Mouse (Mus musculus) forebrain, embryonic 10.5 days (tissue): ENCODE measurements around the gene Naa16. TPM values are rescaled to one million over a fixed set of nuclear protein-coding genes. Genes with fewer than 3 reads are reported as not detected.
A peak's percentile ranks its signal among the peaks of the same experiment; 100 is the strongest.
"Not testable (repeated sequence)": the region's sequence is repeated elsewhere in the genome, so short reads cannot be mapped to it uniquely, and the experiment has no call there.

ENCODE experiments used
- DNase-seq: peaks from one replicate; pipeline ENCODE4 v3.0.0-alpha.2; 2017; ENCODE audit warnings: low spot score; ENCODE audit errors: extremely low spot score
- H3K27ac ChIP-seq: fragments of 300-500 bp; sonication (generic); 2 replicates; pipeline ENCODE4 v1.5.1; 2016; ENCODE audit warnings: mild to moderate bottlenecking
- H3K27me3 ChIP-seq: fragments of 300-500 bp; sonication (generic); 2 replicates; pipeline ENCODE4 v1.6.1; 2016; ENCODE audit warnings: mild to moderate bottlenecking; ENCODE audit not compliant: poor library complexity, severe bottlenecking
- H3K36me3 ChIP-seq: fragments of 300-500 bp; sonication (generic); replicated peaks from 2 replicates; pipeline ENCODE4 v1.6.1; 2016; ENCODE audit warnings: mild to moderate bottlenecking, moderate library complexity
- H3K4me1 ChIP-seq: fragments of 300-500 bp; sonication (generic); 2 replicates; pipeline ENCODE4 v1.6.1; 2016
- H3K4me3 ChIP-seq: fragments of 300-500 bp; sonication (generic); 2 replicates; pipeline ENCODE4 v1.5.1; 2016; ENCODE audit warnings: mild to moderate bottlenecking, moderate library complexity
- H3K9me3 ChIP-seq: fragments of 300-500 bp; sonication (generic); 2 replicates; pipeline ENCODE4 v1.6.1; 2016; ENCODE audit warnings: mild to moderate bottlenecking, moderate library complexity
- WGBS: fragments of 180-500 bp; shearing (Covaris S2); methylation state at CpG from one replicate; pipeline ENCODE4 v1.1.7; 2016; 5-methylcytosine and 5-hydroxymethylcytosine counted together
- polyA plus RNA-seq: library from polyadenylated mRNA; unstranded; fragments of >200 nt; fragmentation: Nextera tagmentation; extraction: Ambion mirVana; gene quantifications from 2 replicates; pipeline ENCODE4 v1.2.1, GENCODE M21; 2016

Naa16 gene
- polyA plus RNA-seq = 50.7 and 51.8 TPM in 2 replicates

DNA sequence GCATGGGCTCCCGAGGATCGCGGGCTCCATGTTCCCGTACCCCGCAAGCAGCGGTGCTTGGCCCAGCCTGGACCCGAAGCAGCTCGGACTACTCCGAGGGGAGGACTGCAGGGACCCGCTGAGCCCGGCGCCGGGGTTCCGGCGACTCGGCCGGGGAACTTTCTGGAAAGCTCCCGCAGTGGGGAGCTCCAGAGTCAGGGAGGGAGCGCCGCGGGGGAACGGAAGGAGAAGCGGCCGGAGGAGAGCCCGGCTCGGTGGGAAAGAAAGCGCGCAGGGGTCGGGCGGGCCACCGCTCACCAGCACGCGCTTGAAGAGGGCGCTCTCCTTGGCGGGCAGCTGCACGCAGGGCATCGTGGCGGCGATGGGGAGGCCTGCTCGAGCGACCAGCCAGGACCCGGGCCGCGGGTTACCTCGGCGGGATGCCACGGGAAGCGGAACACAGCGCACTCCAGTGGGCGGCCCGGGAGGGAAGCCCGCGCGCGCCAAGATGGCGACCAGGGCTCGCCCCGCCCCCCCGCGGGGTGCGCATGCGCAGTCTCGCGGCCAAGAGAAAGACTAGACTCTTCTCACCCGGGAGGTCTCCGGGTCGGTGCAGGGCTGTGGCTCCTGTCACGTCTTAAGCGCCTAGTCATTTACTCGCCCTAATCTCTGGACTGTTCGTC lies at the start of gene Naa16:
Gene Naa16 (minus strand): TSS at position 514 of the 662 bp plus-strand sequence.
- peak within 1 kb of the TSS; percentile 89 for H3K4me3 ChIP-seq
- under 1% methylated on average over 71 of the region's 71 CpGs for WGBS
- DNase-seq = peak; percentile 95
- peaks cover 27% of the 10 kb centered on the region for H3K4me1 ChIP-seq
- H3K9me3 ChIP-seq = no peaks in the 10 kb centered on the region
- H3K27ac ChIP-seq = peak within 1 kb of the TSS; percentile 99
- no peaks in the 10 kb centered on the region for H3K27me3 ChIP-seq
- peaks cover 29% of the 10 kb centered on the region for H3K36me3 ChIP-seq

DNA sequence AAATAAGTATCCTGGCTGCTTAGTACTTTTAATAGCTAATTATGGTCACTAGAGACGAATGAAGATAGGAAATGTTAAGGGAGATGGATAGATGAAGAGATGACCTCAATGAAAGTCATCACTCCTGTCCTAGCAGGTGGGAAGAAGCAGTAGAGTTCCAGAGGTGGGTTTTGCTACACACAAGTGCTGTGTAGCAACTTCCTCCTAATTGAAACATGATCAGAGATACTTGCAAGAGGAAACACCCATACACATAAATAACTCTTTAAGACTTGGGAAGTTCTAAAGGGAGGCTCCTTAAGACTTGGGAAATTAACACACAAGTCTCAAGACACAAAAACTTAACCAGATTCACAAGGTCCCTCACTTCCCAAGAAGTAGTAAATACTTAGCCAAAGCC lies 43.5 kb upstream of the Naa16 start:
- H3K27ac ChIP-seq = no peak overlapping the region
- peaks cover 5% of the 10 kb centered on the region for H3K36me3 ChIP-seq
- H3K4me3 ChIP-seq = no peak overlapping the region
- H3K9me3 ChIP-seq = 0 out of 2 replicates have a peak, but pooled peaks cover 4% of the 10 kb centered on the region
- DNase-seq = no peak
- H3K27me3 ChIP-seq = no peaks in the 10 kb centered on the region
- H3K4me1 ChIP-seq = no peaks in the 10 kb centered on the region
- 83% methylated on average over 1 of the region's 1 CpGs for WGBS

DNA sequence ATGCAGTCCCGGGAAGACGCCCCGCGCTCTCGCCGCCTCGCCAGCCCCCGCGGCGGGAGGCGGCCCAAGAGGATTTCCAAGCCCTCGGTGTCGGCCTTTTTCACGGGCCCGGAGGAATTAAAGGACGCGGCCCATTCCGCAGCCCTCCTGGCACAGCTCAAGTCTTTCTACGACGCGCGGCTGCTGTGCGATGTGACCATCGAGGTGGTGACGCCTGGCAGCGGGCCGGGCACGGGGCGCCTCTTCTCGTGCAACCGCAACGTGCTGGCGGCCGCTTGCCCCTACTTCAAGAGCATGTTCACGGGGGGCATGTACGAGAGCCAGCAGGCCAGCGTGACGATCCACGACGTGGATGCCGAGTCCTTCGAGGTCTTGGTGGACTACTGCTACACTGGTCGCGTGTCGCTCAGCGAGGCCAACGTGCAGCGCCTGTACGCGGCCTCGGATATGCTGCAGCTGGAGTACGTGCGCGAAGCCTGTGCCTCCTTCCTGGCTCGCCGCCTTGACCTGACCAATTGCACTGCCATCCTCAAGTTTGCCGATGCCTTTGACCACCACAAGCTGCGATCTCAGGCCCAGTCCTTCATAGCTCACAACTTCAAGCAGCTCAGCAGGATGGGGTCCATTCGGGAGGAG lies 36.3 kb upstream of the Naa16 start:
- Histone ChIP-seq H3K4me3 (peak overlapping the region; percentile 60), H3K9me3 (peaks cover 17% of the 10 kb centered on the region), H3K36me3 (peaks cover 21% of the 10 kb centered on the region), H3K27ac (peak overlapping the region; percentile 89)
- 66% methylated on average over 7 of the region's 59 CpGs for WGBS
- DNase-seq, H3K4me1 ChIP-seq, H3K27me3 ChIP-seq: not testable (repeated sequence)

DNA sequence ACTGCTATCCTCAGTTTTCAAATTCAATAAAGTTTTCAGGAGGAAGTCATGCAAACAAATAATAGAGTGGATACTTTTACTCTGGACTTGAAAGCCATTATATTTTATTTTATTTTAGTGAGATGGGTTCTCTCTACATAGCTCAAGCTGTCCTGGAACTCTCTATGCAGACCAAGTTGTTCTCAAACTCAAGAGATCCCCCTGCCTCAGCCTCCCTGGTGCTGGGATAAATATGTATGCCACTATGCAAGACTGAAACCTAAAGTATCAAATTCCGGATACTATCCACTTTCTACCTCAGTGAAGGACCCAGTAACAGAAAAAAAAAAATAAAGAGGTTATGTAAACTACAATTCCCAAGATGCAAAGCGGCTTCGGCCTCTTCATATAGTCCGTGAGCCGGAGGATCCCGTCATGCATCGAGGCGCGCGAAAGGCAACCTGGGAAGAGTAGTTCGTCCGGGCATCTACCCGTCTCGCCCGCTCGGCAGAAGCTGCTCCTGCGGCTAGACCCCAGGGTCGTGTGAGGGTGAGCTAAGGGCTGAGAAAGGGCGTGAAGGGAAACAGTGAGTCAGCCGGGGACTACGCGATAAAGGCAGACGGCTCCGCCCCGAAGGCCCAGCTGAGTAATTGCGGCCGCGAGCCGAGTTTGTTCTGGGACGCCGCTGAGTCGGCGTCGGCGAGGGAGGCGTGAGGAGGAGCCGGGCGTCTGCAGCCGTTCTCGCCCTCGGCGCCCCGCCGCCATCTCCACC lies 35.6 kb upstream of the Naa16 start, which contains the start of gene Kbtbd7:
Gene Kbtbd7 (plus strand): TSS at position 533 of the 751 bp plus-strand sequence.
- peaks cover 17% of the 10 kb centered on the region for H3K9me3 ChIP-seq
- WGBS = under 1% methylated on average over 44 of the region's 44 CpGs
- 0 out of 2 replicates have a peak, but pooled peaks cover 5% of the 10 kb centered on the region for H3K4me1 ChIP-seq
- peaks cover 17% of the 10 kb centered on the region for H3K36me3 ChIP-seq
- no peaks in the 10 kb centered on the region for H3K27me3 ChIP-seq
- H3K4me3 ChIP-seq = peak within 1 kb of the TSS; percentile 60
- peak; percentile 93 for DNase-seq
- peak within 1 kb of the TSS; percentile 89 for H3K27ac ChIP-seq

DNA sequence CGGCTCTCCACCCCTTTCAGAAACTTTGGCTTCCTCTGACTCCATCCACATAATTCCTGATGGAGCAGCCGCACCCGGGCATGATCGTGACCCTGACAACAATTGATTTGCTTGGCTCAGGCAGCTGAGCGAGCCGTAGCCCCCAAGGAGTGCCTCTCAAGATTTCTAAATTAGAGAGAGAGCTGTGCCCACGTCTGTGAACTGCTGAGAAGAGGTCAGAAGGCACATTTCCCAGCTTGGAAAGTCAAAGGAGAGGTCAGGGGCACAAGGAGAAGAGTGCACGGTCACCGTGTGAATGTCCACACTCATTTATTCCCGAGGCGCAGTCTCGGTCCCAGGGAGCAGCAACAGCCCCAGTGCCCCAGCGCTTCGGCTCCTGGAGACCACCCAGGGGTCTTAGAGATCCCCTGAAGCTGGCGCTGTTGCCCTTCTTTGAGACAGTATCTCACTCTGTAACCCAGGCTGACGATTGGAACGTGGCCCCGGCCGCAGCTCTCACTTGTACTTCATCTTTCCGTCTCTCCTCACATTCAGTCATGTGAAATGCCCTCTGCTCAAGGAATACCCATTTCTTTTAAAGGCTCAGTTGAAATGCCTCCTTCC lies 29.6 kb upstream of the Naa16 start:
- Histone ChIP-seq H3K9me3 (no peaks in the 10 kb centered on the region), H3K4me3 (no peak overlapping the region), H3K27ac (no peak overlapping the region), H3K27me3 (no peaks in the 10 kb centered on the region), H3K4me1 (peaks cover 9% of the 10 kb centered on the region; the same call in 1 of the 2 replicates), H3K36me3 (0 out of 2 replicates have a peak, but pooled peaks cover 8% of the 10 kb centered on the region)
- WGBS = 62% methylated on average over 20 of the region's 20 CpGs
- no peak for DNase-seq

DNA sequence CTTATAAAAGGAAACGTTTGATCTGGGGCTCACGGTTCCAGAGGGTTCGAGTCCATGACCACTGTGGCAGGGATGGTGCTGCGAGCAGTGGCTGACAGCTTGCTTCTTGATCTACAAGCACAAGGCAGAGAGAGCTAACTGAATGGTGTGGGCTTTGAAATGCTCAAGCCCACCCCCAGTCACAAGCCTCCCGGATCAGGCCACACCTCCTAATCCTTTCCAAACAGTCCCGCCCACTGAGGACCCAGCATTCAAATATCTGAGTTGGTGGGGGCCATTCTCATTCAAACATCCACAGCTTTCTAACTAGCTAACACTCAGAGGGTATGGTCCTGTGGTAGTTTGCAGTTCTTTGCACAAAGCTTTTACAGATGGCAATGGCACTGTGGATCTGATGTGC lies 22.5 kb upstream of the Naa16 start:
- no peak overlapping the region for H3K27ac ChIP-seq
- H3K4me3 ChIP-seq = no peak overlapping the region
- no peaks in the 10 kb centered on the region for H3K4me1 ChIP-seq
- 83% methylated on average over 6 of the region's 6 CpGs for WGBS
- H3K36me3 ChIP-seq = peaks cover 18% of the 10 kb centered on the region
- no peaks in the 10 kb centered on the region for H3K27me3 ChIP-seq
- DNase-seq = no peak
- H3K9me3 ChIP-seq = no peaks in the 10 kb centered on the region

DNA sequence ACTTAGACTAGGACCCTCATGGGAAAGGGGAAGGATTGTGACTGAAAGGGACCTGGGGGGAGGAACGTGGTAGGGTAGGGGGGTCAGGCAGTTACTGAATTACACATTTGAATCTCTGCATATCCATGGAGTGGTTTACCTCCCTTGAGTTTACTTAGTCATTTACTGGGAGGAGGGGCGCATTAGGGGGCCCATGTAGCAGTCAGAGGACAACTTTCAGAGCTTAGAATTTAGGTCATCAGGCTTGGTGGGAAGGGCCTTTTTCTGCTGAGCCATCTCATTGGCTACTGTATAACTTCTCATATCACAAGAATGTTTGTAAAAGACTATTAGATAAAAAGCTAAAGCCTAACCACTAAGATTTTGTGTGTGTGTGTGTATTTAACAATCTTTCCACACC lies 20.1 kb upstream of the Naa16 start:
- H3K36me3 ChIP-seq = peaks cover 21% of the 10 kb centered on the region
- DNase-seq = no peak
- no peak overlapping the region for H3K4me3 ChIP-seq
- WGBS = 81% methylated on average over 2 of the region's 2 CpGs
- H3K27me3 ChIP-seq = no peaks in the 10 kb centered on the region
- H3K27ac ChIP-seq = no peak overlapping the region
- no peaks in the 10 kb centered on the region for H3K9me3 ChIP-seq
- no peaks in the 10 kb centered on the region for H3K4me1 ChIP-seq

DNA sequence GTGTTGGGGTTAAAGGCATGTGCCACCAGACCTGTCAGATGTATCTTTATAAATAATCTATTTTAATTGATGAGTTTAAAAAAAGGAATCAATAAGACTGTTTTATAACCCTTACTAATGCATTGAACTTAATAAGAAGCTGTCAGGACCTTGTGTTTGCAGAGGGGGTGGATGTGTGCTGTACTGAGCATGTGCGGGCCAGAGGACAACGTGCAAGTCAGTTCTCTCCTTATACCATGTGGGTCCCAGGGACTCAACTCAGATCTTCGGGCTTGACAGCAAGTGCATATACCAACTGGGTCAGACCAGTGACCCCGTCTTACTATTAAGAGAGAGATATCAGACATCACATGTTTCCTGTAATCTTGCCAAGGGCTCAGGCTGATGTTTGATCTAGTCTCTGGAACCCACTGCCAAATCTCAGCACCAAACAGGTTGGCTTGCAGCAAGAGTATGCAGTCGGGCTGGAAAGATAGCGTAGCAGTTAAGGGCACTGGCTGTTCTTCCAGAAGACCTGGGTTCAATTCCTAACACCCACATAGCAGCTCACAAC lies 18.8 kb upstream of the Naa16 start:
- Histone ChIP-seq H3K27me3 (no peaks in the 10 kb centered on the region), H3K4me3 (no peak overlapping the region), H3K4me1 (no peaks in the 10 kb centered on the region), H3K27ac (no peak overlapping the region), H3K36me3 (peaks cover 21% of the 10 kb centered on the region), H3K9me3 (no peaks in the 10 kb centered on the region)
- DNase-seq = no peak
- 93% methylated on average over 6 of the region's 6 CpGs for WGBS

DNA sequence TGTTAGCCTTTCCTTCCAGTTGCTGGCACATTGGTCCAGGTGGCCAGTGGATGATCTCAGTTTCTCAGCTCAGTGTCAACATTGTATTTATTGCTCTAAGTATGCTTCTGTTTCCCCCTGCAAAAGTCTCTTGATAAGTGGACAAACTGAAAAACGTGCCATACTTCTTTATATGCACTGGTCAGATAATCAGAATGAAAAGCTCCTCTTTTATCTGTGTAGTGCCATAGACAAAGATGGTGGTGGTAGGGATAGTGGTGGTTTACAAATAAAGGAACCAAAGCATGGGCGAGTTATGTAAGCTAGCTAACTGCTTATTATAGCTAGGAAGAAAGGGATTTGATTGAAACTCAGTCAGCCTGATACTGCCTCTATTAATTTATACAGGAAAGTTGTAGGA lies 17.1 kb upstream of the Naa16 start:
- WGBS = 73% methylated on average over 2 of the region's 2 CpGs
- Histone ChIP-seq H3K9me3 (no peaks in the 10 kb centered on the region), H3K4me3 (no peak overlapping the region), H3K4me1 (no peaks in the 10 kb centered on the region), H3K27ac (no peak overlapping the region), H3K36me3 (peaks cover 23% of the 10 kb centered on the region), H3K27me3 (no peaks in the 10 kb centered on the region)
- DNase-seq = no peak

DNA sequence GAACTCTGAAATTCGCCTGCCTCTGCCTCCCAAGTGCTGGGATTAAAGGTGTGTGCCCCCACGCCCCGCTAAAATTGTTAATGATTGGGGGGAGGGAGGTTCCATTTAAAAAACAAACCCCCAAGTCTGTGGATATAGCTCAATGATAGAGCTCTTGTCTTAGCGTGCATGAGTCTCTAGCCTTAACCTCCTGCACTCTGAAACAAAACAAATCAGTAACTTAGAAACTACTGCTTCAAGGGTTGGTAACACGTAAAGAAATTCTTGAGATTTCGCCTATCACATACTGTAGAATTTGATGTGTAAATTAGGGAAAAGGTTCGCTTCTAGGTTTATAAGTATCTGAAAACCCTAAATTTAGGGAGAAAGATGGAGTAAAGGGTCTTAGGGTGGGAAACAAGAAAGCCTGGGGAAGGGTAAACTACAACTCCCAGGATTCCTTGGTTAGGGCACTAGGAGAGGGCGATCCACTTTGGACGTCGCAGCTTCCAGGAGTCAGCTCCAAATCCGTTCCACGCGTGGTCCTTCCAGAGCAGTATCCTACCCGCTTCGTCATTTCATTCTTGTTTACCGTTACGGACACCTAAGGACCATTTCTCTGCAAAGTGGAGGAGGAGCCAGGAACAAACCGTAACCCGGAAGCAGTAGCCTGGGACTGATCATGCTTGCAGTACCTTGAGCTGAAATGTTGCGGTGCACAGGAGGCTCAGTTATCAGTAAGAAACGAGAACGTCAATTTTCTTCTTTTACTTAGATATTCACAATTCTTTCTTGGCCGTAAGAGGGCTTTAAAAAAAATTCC lies 6.9 kb upstream of the Naa16 start, which contains the start of gene Mtrf1:
Gene Mtrf1 (plus strand): TSS at position 452 of the 802 bp plus-strand sequence.
- Histone ChIP-seq H3K4me1 (peaks cover 8% of the 10 kb centered on the region), H3K36me3 (peaks cover 14% of the 10 kb centered on the region), H3K27ac (peak within 1 kb of the TSS; percentile 93), H3K9me3 (no peaks in the 10 kb centered on the region), H3K4me3 (peak within 1 kb of the TSS; percentile 60), H3K27me3 (no peaks in the 10 kb centered on the region)
- DNase-seq = peak; percentile 67
- WGBS = 22% methylated on average over 23 of the region's 23 CpGs

DNA sequence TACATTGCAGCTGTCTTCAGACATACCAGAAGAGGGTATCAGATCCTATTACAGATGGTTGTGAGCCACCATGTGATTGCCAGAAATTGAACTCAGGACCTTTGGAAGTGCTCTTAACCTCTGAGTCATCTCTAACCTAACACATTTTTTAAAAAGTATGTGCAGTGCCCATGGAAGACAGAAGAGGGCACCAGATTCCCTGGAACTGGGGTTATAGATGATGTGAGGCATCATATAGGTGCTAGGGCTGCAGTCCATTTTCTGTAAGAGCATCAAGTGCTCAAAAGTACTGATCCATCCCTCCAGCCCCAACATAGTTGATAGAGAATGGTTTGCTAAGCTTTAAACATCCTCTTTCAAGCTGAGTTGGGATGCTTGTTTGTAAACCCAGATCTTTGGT lies 4.0 kb upstream of the Naa16 start:
- Histone ChIP-seq H3K27ac (no peak overlapping the region), H3K9me3 (no peaks in the 10 kb centered on the region), H3K4me3 (no peak overlapping the region), H3K27me3 (no peaks in the 10 kb centered on the region), H3K4me1 (peaks cover 21% of the 10 kb centered on the region), H3K36me3 (no peaks in the 10 kb centered on the region)
- peak; percentile 32 for DNase-seq

DNA sequence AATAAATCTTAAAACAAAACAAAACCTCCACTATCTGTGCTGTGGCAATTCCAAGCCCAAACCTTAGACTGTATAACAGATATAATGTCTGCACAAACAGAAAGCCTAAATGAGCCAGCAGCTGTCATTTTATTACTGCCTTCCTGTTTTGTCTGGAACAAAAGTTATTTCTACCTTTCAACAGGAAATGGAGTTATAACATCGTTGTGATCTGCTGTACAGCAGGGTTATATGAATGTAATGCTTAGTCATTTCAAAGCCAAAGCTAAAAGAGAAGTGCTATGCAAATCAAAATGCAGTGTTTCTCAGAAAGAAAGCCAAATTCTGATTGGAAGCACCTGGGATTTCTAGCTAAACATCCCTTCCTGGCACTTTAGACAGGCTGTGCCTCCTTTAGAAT lies 2.7 kb upstream of the Naa16 start:
- no peak for DNase-seq
- Histone ChIP-seq H3K4me1 (peaks cover 29% of the 10 kb centered on the region), H3K9me3 (no peaks in the 10 kb centered on the region), H3K36me3 (peaks cover 2% of the 10 kb centered on the region), H3K27me3 (no peaks in the 10 kb centered on the region), H3K4me3 (no peak overlapping the region), H3K27ac (no peak overlapping the region)
- WGBS = 76% methylated on average over 1 of the region's 1 CpGs
